Mouse (Mus musculus) hindlimb bud, embryonic 11.5 days (tissue): ENCODE data around the gene Nt5dc1.

Experiments used
- DNase-seq: peaks from one replicate; pipeline ENCODE4 v3.0.0-alpha.2; 2012; ENCODE audit warnings: low read depth, low spot score; ENCODE audit errors: extremely low spot score

The Nt5dc1 gene

DNA sequence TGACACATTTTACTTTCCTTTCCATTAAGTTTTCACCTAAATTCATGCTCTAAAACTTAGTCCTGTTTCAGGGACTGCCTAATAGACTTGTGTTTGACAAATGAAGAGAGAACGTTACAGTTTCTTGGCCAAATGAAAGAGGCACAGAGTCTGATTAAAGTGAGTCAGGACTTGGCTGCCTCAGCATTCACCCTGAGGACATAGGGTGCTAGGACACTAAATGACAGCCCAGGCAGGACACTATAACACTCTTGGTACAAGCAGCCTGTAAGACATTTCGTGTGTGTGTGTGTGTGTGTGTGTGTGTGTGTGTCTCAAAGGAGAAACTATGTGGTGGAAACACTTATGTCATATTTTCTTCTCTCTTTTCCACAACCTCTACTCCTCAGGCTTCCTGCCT, 172.2 kb downstream of the Nt5dc1 start:
- no peak for DNase-seq

DNA sequence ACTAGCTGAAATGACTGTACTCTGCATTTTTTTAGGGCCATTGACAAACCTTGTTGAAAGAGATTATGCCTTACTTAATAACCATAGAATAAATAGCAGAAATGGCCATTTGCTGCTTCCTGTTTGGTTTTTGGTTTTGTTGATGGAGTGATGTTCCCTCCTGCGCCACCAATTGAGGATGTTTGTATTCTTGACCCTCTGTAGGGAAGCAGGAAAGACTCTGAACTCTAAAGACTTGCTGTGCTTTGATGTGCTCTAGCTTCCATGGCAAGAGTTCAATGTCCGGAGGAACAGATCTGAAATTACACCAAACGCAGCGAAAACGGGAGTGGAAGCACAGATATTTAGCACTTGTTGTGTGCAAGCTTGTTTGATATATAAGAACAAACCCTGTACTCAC, 173.6 kb downstream of the Nt5dc1 start:
- no peak for DNase-seq

DNA sequence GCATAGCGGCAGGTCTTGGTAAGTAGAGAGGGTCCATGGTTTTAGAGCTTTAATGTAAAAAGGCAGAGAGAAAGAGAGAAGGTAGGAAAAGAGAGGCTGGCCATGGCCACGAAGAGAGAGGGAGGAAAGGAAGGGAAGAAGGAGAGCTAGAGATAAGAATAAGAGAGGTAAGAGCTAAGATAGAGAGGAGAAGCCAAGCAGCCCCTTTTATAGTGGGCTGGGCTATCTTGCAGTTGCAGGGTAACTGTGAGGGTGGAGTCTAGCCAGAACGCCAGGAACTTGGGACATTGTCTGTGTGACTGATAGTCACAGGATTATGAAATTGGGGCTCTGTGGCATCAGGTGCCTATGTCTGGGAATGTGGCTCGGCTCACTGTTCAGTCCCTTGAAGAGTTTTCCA, 179.8 kb downstream of the Nt5dc1 start:
- no peak for DNase-seq
